Mouse (Mus musculus): Measurements from ENCODE around the gene Inpp1. TPM values are rescaled to one million over a fixed set of nuclear protein-coding genes. Genes with fewer than 3 reads are reported as not detected.

The Inpp1 gene
- polyA plus RNA-seq, 1 experiment from 2014 or later: 24.3 TPM

DNA sequence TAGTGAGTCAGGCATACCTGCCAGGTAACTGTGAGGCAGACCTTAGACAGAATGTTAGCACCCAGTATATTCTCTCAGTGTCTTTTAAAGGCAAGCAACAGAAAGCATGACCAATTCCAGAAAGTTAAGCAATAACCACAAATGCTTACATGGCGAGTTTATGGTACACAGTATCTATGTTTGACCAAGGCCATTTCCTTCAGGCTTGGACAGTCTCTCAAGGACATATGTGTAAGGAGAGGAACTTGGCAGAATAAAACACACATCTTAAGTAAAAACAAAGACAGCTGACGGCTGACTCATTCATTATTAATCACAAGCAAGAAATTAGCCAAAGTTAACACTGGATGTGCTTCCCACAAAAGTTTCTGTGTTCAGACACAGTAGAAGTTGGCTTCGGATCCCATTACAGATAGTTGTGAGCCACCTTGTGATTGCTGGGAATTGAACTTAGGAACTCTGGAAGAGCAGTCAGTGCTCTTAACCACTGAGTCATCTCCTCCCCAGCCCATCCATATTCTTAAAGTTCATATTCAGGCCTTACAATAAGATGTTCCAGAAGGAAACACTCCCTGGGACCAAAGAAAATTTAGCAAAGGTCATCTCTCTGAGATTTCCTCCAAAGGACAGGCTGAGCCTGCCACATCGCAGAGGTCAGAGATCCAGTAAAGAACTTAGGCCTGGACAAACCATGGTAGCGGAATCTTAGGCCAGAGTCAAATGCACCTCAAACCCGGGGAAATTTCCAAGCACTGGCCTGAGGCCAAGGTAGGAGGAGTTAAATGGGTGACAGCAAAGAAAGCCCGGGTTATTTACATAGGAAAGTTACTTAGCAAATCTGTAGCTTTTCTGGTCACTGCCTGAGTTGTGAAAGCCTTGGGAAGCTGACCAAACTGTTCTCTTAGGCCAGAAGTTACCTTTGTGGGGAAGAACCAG is 52.0 kb downstream of the Inpp1 start:
- Histone ChIP-seq H3K4me2 (replicated peaks) (no peak overlapping the region), H3K4me1 (no peaks in the 10 kb centered on the region), H3K4me3 (no peak overlapping the region), H3K9ac (replicated peaks) (no peak overlapping the region), H3K27me3 (no peaks in the 10 kb centered on the region), H3K36me3 (no peaks in the 10 kb centered on the region), H3K27ac (replicated peaks) (no peak overlapping the region), H3K9me3 (no peaks in the 10 kb centered on the region)
- 70% methylated on average over 7 of the region's 7 CpGs for whole genome bisulfite sequencing
- no peak for ATAC-seq (replicated peaks)

DNA sequence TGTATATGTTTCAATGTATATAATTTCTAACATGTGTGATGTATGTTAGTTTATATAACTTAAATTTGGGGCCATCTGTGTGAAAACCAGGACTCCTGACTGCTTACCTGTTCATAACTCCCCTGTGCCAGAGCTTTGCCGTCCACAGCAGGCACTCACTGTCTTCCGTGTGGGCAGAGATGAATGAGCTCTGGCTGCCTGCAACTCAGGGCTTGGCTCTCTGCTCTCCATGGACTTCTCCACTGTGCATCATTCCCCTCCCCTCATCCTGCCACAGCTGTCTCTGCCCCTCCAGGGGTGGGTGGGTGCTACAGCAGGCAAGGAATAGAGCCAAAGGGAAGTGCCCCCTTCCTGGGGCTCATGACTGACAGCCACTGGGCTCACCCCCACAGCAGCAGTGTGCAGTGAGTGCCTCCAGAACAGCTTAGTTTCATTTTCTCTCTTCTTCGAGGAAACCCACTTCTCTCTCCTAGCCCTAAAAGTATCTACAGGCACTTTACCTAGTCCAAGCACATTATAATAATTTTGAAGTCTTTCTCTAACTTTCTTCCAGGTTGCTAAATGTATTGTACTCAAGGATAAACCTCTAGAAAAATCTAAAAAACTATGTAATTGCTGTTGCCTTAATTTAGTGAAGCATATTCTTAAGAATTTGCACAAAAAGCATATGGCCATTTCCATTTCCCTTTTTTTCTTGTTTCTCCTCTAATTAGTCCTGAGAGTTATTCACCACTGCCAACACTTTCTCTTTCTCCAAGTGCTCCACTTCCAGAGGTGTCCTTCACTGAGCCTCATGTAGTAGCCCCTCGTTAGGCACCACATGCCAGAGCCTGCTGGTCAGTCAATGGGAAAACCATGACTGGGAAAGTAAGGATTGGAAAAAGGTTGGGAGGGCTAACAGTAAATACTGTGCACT is 53.3 kb downstream of the Inpp1 start:
- WGBS: 61% methylated on average over 4 of the region's 4 CpGs
- no peak overlapping the region for H3K4me3 ChIP-seq
- H3K36me3 ChIP-seq: no peaks in the 10 kb centered on the region
- no peak overlapping the region for H3K4me2 ChIP-seq (replicated peaks)
- H3K9ac ChIP-seq (replicated peaks): no peak overlapping the region
- H3K4me1 ChIP-seq: no peaks in the 10 kb centered on the region
- no peaks in the 10 kb centered on the region for H3K27me3 ChIP-seq
- no peaks in the 10 kb centered on the region for H3K9me3 ChIP-seq
- no peak overlapping the region for H3K27ac ChIP-seq (replicated peaks)
- ATAC-seq (replicated peaks): 0 out of 2 replicates have a peak, but pooled peaks have one; percentile 29

DNA sequence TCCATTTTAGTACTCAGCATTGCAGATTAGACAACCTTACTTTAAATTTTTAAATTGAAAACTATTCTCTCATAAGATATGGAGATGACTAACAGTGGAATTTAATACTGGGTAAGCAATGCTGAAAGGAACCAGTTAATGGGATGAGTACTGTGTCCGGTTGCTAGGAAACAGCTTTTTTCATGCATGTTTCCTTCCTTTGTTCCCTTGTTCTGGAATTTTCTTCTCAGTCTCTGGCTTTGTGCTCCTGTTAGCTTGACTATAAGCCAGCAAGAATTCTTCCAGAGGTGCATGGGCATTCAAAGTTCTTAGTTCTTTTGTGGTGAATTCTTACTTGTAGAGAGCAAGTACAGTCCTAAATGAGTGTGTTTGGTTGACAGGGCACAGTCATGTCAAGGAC is 59.3 kb downstream of the Inpp1 start:
- no peak for ATAC-seq (replicated peaks)
- no peak overlapping the region for H3K4me3 ChIP-seq
- H3K4me1 ChIP-seq: no peaks in the 10 kb centered on the region
- H3K36me3 ChIP-seq: no peaks in the 10 kb centered on the region
- no peaks in the 10 kb centered on the region for H3K9me3 ChIP-seq
- no peaks in the 10 kb centered on the region for H3K27me3 ChIP-seq
- H3K27ac ChIP-seq (replicated peaks): no peak overlapping the region
- WGBS: 61% methylated on average over 1 of the region's 1 CpGs
- no peak overlapping the region for H3K9ac ChIP-seq (replicated peaks)
- no peak overlapping the region for H3K4me2 ChIP-seq (replicated peaks)

DNA sequence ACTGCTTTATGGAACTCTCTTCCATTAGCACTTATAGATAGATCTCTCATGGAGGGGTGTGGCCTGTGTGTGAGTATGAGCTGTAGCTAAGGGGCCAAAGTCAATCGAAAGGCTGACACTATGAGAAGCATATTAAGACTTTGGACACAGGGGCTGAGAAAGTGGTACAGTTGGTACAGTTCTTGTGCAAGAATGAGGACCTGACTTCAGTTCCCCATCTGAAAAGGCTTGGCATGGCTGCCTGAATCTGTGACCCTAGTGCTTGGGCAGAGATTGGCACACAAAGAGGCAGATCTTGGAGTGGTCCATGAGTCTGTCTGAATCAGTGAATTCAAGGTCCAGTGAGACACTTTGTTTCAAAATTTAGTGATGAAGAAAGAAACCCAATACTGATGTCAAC is 63.2 kb downstream of the Inpp1 start:
- Histone ChIP-seq H3K4me1 (no peaks in the 10 kb centered on the region), H3K9me3 (no peaks in the 10 kb centered on the region), H3K4me3 (no peak overlapping the region), H3K27ac (replicated peaks) (no peak overlapping the region), H3K36me3 (no peaks in the 10 kb centered on the region), H3K4me2 (replicated peaks) (no peak overlapping the region), H3K27me3 (no peaks in the 10 kb centered on the region), H3K9ac (replicated peaks) (no peak overlapping the region)
- 94% methylated on average over 1 of the region's 1 CpGs for WGBS
- ATAC-seq (replicated peaks): no peak

GRCm38 (mm10) chr1:52753828-52754227 is 63.7 kb downstream of the Inpp1 start:
- Histone ChIP-seq H3K36me3 (no peaks in the 10 kb centered on the region), H3K9me3 (no peaks in the 10 kb centered on the region), H3K27ac (replicated peaks) (no peak overlapping the region), H3K9ac (replicated peaks) (no peak overlapping the region), H3K4me1 (no peaks in the 10 kb centered on the region), H3K4me2 (replicated peaks) (no peak overlapping the region), H3K4me3 (no peak overlapping the region), H3K27me3 (no peaks in the 10 kb centered on the region)
- 88% methylated on average over 2 of the region's 2 CpGs for WGBS
- no peak for ATAC-seq (replicated peaks)

GRCm38 (mm10) chr1:52752706-52753105 is 64.8 kb downstream of the Inpp1 start:
- no peaks in the 10 kb centered on the region for H3K27me3 ChIP-seq
- no peaks in the 10 kb centered on the region for H3K4me1 ChIP-seq
- H3K4me3 ChIP-seq: no peak overlapping the region
- ATAC-seq (replicated peaks): no peak
- no peak overlapping the region for H3K27ac ChIP-seq (replicated peaks)
- no peaks in the 10 kb centered on the region for H3K9me3 ChIP-seq
- no peak overlapping the region for H3K4me2 ChIP-seq (replicated peaks)
- no peaks in the 10 kb centered on the region for H3K36me3 ChIP-seq
- 67% methylated on average over 3 of the region's 3 CpGs for WGBS
- H3K9ac ChIP-seq (replicated peaks): no peak overlapping the region

GRCm38 (mm10) chr1:52751634-52752033 is 65.9 kb downstream of the Inpp1 start:
- Histone ChIP-seq H3K36me3 (no peaks in the 10 kb centered on the region), H3K9ac (replicated peaks) (no peak overlapping the region), H3K4me3 (no peak overlapping the region), H3K4me1 (no peaks in the 10 kb centered on the region), H3K27me3 (no peaks in the 10 kb centered on the region), H3K9me3 (no peaks in the 10 kb centered on the region), H3K4me2 (replicated peaks) (no peak overlapping the region), H3K27ac (replicated peaks) (no peak overlapping the region)
- no peak for ATAC-seq (replicated peaks)
- WGBS: 92% methylated on average over 1 of the region's 1 CpGs

DNA sequence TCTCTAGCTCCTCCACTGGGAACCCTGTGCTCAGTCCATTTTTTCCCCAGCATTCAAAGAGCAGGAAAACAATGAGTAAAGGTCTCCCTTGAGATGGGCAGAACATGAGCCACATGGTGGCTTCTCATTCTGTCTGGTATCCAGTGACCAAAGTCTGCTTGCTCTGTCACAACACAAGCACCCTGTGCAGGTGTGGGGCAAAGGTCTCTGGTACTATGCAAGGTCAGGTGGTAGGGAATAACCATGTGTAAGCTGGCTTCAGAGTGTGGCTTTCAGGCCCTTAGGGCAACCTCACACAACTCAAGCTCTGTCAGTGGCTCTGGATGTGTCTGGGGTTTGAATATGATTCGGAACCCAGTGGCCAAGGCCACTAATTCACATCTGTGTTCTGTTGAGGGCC is 67.5 kb downstream of the Inpp1 start:
- no peaks in the 10 kb centered on the region for H3K9me3 ChIP-seq
- 81% methylated on average over 1 of the region's 1 CpGs for WGBS
- no peak overlapping the region for H3K4me2 ChIP-seq (replicated peaks)
- no peak overlapping the region for H3K9ac ChIP-seq (replicated peaks)
- no peak overlapping the region for H3K4me3 ChIP-seq
- no peak overlapping the region for H3K27ac ChIP-seq (replicated peaks)
- H3K27me3 ChIP-seq: no peaks in the 10 kb centered on the region
- ATAC-seq (replicated peaks): no peak
- no peaks in the 10 kb centered on the region for H3K36me3 ChIP-seq
- H3K4me1 ChIP-seq: no peaks in the 10 kb centered on the region

- no peak overlapping the region for H3K9ac ChIP-seq (replicated peaks)
- no peak for ATAC-seq (replicated peaks)
- 20% methylated on average over 3 of the region's 3 CpGs for WGBS
Observed at GRCm38 (mm10) chr1:52748260-52748659, 69.2 kb downstream of the Inpp1 start.

DNA sequence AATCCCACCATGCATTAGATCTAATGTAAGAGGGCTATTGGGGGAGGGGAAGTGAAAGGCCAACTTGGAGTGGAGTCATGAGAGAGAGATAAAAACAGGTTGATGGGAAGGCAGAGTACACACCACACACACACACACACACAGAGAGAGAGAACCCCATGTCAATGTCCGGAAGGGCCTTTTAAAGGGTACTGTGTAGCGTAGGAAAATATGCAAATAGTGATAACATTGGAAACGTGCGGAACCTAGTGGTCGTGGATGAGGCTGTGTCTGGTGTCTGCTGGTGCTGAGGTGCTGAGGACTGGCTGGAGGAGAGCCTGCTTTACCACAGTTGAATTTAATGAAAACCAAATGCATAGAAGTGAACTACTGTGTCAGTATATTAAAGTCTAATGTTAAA is 74.9 kb downstream of the Inpp1 start:
- Histone ChIP-seq H3K9ac (replicated peaks) (no peak overlapping the region), H3K4me3 (no peak overlapping the region), H3K4me1 (no peaks in the 10 kb centered on the region), H3K27me3 (no peaks in the 10 kb centered on the region), H3K4me2 (replicated peaks) (no peak overlapping the region), H3K27ac (replicated peaks) (no peak overlapping the region), H3K36me3 (no peaks in the 10 kb centered on the region), H3K9me3 (no peaks in the 10 kb centered on the region)
- ATAC-seq (replicated peaks): no peak
- WGBS: 90% methylated on average over 5 of the region's 5 CpGs

More at GRCm38 (mm10) chr1:52748260-52748659, 69.2 kb downstream of the Inpp1 start:
- Histone ChIP-seq H3K9me3 (no peaks in the 10 kb centered on the region), H3K27me3 (no peaks in the 10 kb centered on the region), H3K4me3 (no peak overlapping the region), H3K4me1 (no peaks in the 10 kb centered on the region), H3K36me3 (no peaks in the 10 kb centered on the region), H3K4me2 (replicated peaks) (no peak overlapping the region), H3K27ac (replicated peaks) (no peak overlapping the region)
